In the genomic region with DNA sequence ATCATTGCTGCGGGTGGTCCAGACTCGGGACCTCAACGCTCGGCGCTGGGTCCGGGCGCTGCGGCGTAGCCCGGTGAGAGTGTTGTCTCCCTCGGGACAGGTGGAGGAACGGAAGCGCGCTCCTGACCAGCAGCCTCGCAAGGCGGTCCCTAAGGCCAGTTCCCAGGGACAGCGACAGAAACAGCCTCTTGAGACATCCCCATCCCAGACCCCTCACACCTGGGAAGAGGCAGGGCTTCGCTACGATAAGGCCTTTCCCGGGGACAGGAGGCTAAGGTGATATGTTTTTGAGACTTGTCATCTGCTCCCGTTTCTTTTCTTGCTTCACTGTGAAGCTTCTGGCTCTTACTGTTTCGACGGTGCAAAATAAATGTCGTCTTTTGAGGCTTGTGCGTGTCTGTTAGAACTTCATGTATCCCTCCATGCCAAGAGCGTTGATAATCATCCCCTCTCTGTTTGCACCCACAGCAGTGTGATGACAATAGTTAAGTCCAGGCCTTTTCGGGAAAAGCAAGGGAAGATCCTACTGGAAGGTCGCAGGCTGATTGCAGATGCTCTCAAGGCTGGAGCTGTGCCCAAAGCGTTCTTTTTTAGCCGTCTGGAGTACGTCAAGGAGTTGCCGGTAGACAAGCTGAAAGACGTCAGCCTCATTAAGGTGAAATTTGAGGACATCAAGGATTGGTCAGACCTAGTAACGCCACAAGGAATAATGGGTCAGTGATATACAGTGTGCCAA, we compare ENCODE assay signal across 8 mouse cellular contexts. TPM values are rescaled to one million over a fixed set of nuclear protein-coding genes. Genes with fewer than 3 reads are reported as not detected.
DNase-seq lines count a peak whose midpoint lies in the region; ATAC-seq and TF ChIP-seq lines count a peak whose summit lies in the region.

No protein-coding gene starts in this region.

- TF ChIP-seq CTCF in lung, embryonic 14.5 days (IDR thresholded peaks at IDR 0.05; ENCODE audit: low read depth): no peak

- peak overlapping the region; percentile 37; the same call in 1 of the 2 replicates for H3K27ac ChIP-seq in lung, embryonic 14.5 days (ENCODE audit: low read depth)
- H3K27ac ChIP-seq in intestine, embryonic 14.5 days (ENCODE audit: low read depth): peak overlapping the region; percentile 71; the same call in 1 of the 2 replicates
- no peak overlapping the region for H3K27ac ChIP-seq in neural tube, embryonic 12.5 days

- H3K4me3 ChIP-seq in lung, embryonic 14.5 days (ENCODE audit: low read depth, low read length): peak overlapping the region; percentile 93
- peak overlapping the region; percentile 99 for H3K4me3 ChIP-seq in intestine, embryonic 14.5 days (ENCODE audit: low read depth, low read length)
- H3K4me3 ChIP-seq in neural tube, embryonic 12.5 days: peak overlapping the region; percentile 83

- ATAC-seq in lung, embryonic 14.5 days (ENCODE audit: insufficient read depth): peak; percentile 66; the same call in 1 of the 2 replicates
- peak; percentile 63; the same call in 1 of the 2 replicates for ATAC-seq in intestine, embryonic 14.5 days (replicated peaks; ENCODE audit: low FRiP score, low TSS enrichment, low read depth)
- peak; percentile 73 for ATAC-seq in neural tube, embryonic 12.5 days (ENCODE audit: low FRiP score, low read depth)

- H3K36me3 ChIP-seq in lung, embryonic 14.5 days (ENCODE audit: insufficient read depth): peaks cover 29% of the 10 kb centered on the region
- H3K36me3 ChIP-seq in intestine, embryonic 14.5 days (ENCODE audit: control insufficient read depth, insufficient read depth, low read length): peaks cover 31% of the 10 kb centered on the region
- H3K36me3 ChIP-seq in neural tube, embryonic 12.5 days: peaks cover 12% of the 10 kb centered on the region

- WGBS in lung, embryonic 14.5 days: 2% methylated on average over 34 of the region's 34 CpGs
- WGBS in intestine, embryonic 14.5 days: 2% methylated on average over 34 of the region's 34 CpGs
- WGBS in neural tube, embryonic 12.5 days: 4% methylated on average over 34 of the region's 34 CpGs

- no peak for DNase-seq in lung, embryonic 14.5 days
- DNase-seq in lung, postnatal 4 days: no peak
- peak; percentile 49 for DNase-seq in cerebellum, adult 9-11 months
- no peak for DNase-seq in intestine, embryonic 14.5 days (ENCODE audit: low spot score)
- no peak for DNase-seq in urinary bladder, adult 18-20 months (ENCODE audit: low spot score in 2 of 2)
- no peak for DNase-seq in frontal cortex, postnatal 10 days (ENCODE audit: low spot score in 2 of 2)
- no peak for DNase-seq in lung, postnatal 36 days

- no peaks in the 10 kb centered on the region for H3K4me1 ChIP-seq in lung, embryonic 14.5 days (ENCODE audit: insufficient read depth)
- H3K4me1 ChIP-seq in intestine, embryonic 14.5 days (replicated peaks; ENCODE audit: control insufficient read depth, insufficient read depth, low read length): peaks cover 14% of the 10 kb centered on the region; the same call in 1 of the 2 replicates
- peaks cover 16% of the 10 kb centered on the region for H3K4me1 ChIP-seq in neural tube, embryonic 12.5 days

- no peaks in the 10 kb centered on the region for H3K27me3 ChIP-seq in lung, embryonic 14.5 days (ENCODE audit: insufficient read depth, low read length)
- no peaks in the 10 kb centered on the region for H3K27me3 ChIP-seq in intestine, embryonic 14.5 days (replicated peaks; ENCODE audit: control insufficient read depth, insufficient read depth, low read length)
- no peaks in the 10 kb centered on the region for H3K27me3 ChIP-seq in neural tube, embryonic 12.5 days (replicated peaks)

- peak overlapping the region; percentile 85 for H3K9ac ChIP-seq in lung, embryonic 14.5 days
- H3K9ac ChIP-seq in intestine, embryonic 14.5 days (ENCODE audit: low read length): peak overlapping the region; percentile 83
- peak overlapping the region; percentile 67 for H3K9ac ChIP-seq in neural tube, embryonic 12.5 days

- peak overlapping the region; percentile 85 for H3K4me2 ChIP-seq in lung, embryonic 14.5 days
- peak overlapping the region; percentile 90 for H3K4me2 ChIP-seq in intestine, embryonic 14.5 days (ENCODE audit: low read length)
- peak overlapping the region; percentile 89 for H3K4me2 ChIP-seq in neural tube, embryonic 12.5 days (replicated peaks)

- no peaks in the 10 kb centered on the region for H3K9me3 ChIP-seq in lung, embryonic 14.5 days (ENCODE audit: low read depth, low read length)
- H3K9me3 ChIP-seq in intestine, embryonic 14.5 days (ENCODE audit: control insufficient read depth, low read length): no peaks in the 10 kb centered on the region
- no peaks in the 10 kb centered on the region for H3K9me3 ChIP-seq in neural tube, embryonic 12.5 days

RNA-seq across cellular contexts. Expression of a gene that starts 0.5 kb away (rescaled TPM):
- polyA plus RNA-seq in lung, embryonic 14.5 days (2014; fragmentation: Nextera tagmentation; extraction: Ambion mirVana): 131 and 152 TPM in 2 replicates
- polyA plus RNA-seq in intestine, embryonic 14.5 days (2014; fragmentation: Nextera tagmentation; extraction: Ambion mirVana): 147 and 161 TPM in 2 replicates
- 111 TPM in 2 replicates for polyA plus RNA-seq in neural tube, embryonic 12.5 days (2016; fragmentation: Nextera tagmentation; extraction: Ambion mirVana)

RNA-seq across cellular contexts. Expression of a gene that starts 0.5 kb away (rescaled TPM):
- polyA plus RNA-seq in lung, embryonic 14.5 days (2014; fragmentation: Nextera tagmentation; extraction: Ambion mirVana): 21.7 and 24.3 TPM in 2 replicates
- polyA plus RNA-seq in intestine, embryonic 14.5 days (2014; fragmentation: Nextera tagmentation; extraction: Ambion mirVana): 29.6 and 29.9 TPM in 2 replicates
- 17.1 and 18.7 TPM in 2 replicates for polyA plus RNA-seq in neural tube, embryonic 12.5 days (2016; fragmentation: Nextera tagmentation; extraction: Ambion mirVana)

RNA-seq across cellular contexts. Expression of a gene that starts 26.5 kb away (rescaled TPM):
- 45.6 and 45.8 TPM in 2 replicates for polyA plus RNA-seq in lung, embryonic 14.5 days (2014; fragmentation: Nextera tagmentation; extraction: Ambion mirVana)
- 37.5 and 42.9 TPM in 2 replicates for polyA plus RNA-seq in intestine, embryonic 14.5 days (2014; fragmentation: Nextera tagmentation; extraction: Ambion mirVana)
- polyA plus RNA-seq in neural tube, embryonic 12.5 days (2016; fragmentation: Nextera tagmentation; extraction: Ambion mirVana): 22.1 and 28.6 TPM in 2 replicates

RNA-seq across cellular contexts. Expression of a gene that starts 26.6 kb away (rescaled TPM):
- polyA plus RNA-seq in lung, embryonic 14.5 days (2014; fragmentation: Nextera tagmentation; extraction: Ambion mirVana): 0.60 and 1.6 TPM in 2 replicates
- 1.2 and 2.0 TPM in 2 replicates for polyA plus RNA-seq in intestine, embryonic 14.5 days (2014; fragmentation: Nextera tagmentation; extraction: Ambion mirVana)
- polyA plus RNA-seq in neural tube, embryonic 12.5 days (2016; fragmentation: Nextera tagmentation; extraction: Ambion mirVana): 0.75 and 1.2 TPM in 2 replicates
